Mouse (Mus musculus) left cerebral cortex, adult 18-20 months (tissue): ENCODE results near the gene Psmd13. TPM values are rescaled to one million over a fixed set of nuclear protein-coding genes. Genes with fewer than 3 reads are reported as not detected.
A peak's percentile ranks its signal among the peaks of the same experiment; 100 is the strongest.

Experiments
- DNase-seq, 2 experiments: peaks; one replicate each; pipeline ENCODE4 v3.0.0; 2021 to 2022; ENCODE audit warnings: low spot score in 2 of 2, mixed read lengths in 1 of 2
- total RNA-seq, 2 experiments: library from RNA; stranded (reverse); gene quantifications; 2 replicates each; pipeline ENCODE4 v1.2.3; 2021

Psmd13 gene
- total RNA-seq, 2 experiments from 2014 or later = 110 to 114 TPM

- DNase-seq = no peak
Measured at GRCm38 (mm10) chr7:140902036-140902875, 20.5 kb downstream of the Psmd13 start.

- peak; percentile 65 to 78 for DNase-seq
Measured at GRCm38 (mm10) chr7:140903212-140903611, 21.4 kb downstream of the Psmd13 start.

GRCm38 (mm10) chr7:140905642-140906081 is 23.9 kb downstream of the Psmd13 start:
- DNase-seq = no peak

- DNase-seq = no peak
Measured at GRCm38 (mm10) chr7:140907131-140907530, 25.4 kb downstream of the Psmd13 start.

GRCm38 (mm10) chr7:140907697-140908096 is 25.9 kb downstream of the Psmd13 start:
- no peak for DNase-seq

- no peak for DNase-seq
Measured at GRCm38 (mm10) chr7:140908181-140908580, 26.4 kb downstream of the Psmd13 start.

- peak; percentile 73 for DNase-seq
Measured at GRCm38 (mm10) chr7:140908634-140909107, 26.9 kb downstream of the Psmd13 start.

GRCm38 (mm10) chr7:140912293-140912692 is 30.5 kb downstream of the Psmd13 start:
- peak; percentile 31 to 47 for DNase-seq

GRCm38 (mm10) chr7:140912846-140913482 is 31.2 kb downstream of the Psmd13 start:
- DNase-seq = no peak

- DNase-seq = no peak
Measured at GRCm38 (mm10) chr7:140914031-140914690, 32.4 kb downstream of the Psmd13 start.

- no peak for DNase-seq
Measured at GRCm38 (mm10) chr7:140919911-140920310, 38.1 kb downstream of the Psmd13 start.

- DNase-seq = no peak
Measured at GRCm38 (mm10) chr7:140920418-140921029, 38.8 kb downstream of the Psmd13 start, which contains the start of gene Nlrp6. TSS of gene Nlrp6 (plus strand) at chr7:140920902.

- no peak for DNase-seq
Measured at GRCm38 (mm10) chr7:140921225-140921975, 39.6 kb downstream of the Psmd13 start.

GRCm38 (mm10) chr7:140922398-140923069 is 40.8 kb downstream of the Psmd13 start:
- peak; percentile 41 to 42 for DNase-seq

GRCm38 (mm10) chr7:140923070-140923775 is 41.5 kb downstream of the Psmd13 start:
- peak in 1 of 2 experiments; percentile 12 for DNase-seq

GRCm38 (mm10) chr7:140927181-140927580 is 45.4 kb downstream of the Psmd13 start:
- no peak for DNase-seq

- no peak for DNase-seq
Measured at GRCm38 (mm10) chr7:140938436-140938835, 56.7 kb downstream of the Psmd13 start.

- DNase-seq = no peak
Measured at GRCm38 (mm10) chr7:140938896-140939295, 57.1 kb downstream of the Psmd13 start.

- DNase-seq = no peak
Measured at GRCm38 (mm10) chr7:140939669-140940171, 58.0 kb downstream of the Psmd13 start.
